Mouse (Mus musculus) bone marrow macrophage, adult 2 months (primary cell): ENCODE results near the gene Taz.

ENCODE experiments used
- CTCF ChIP-seq: IDR thresholded peaks from 2 replicates; pipeline ENCODE4 v1.5.1; 2012; ENCODE audit warnings: low read depth, mild to moderate bottlenecking, low read length, moderate library complexity
- POLR2A ChIP-seq: IDR thresholded peaks from 2 replicates; pipeline ENCODE4 v1.6.1; 2012; ENCODE audit warnings: mild to moderate bottlenecking, low read depth, low read length, borderline replicate concordance

- no peak for TF ChIP-seq CTCF
- TF ChIP-seq POLR2A, result no peak
These were observed 35.0 kb upstream of the Taz start for GRCm38 (mm10) chrX:74246693-74247092.
